Mouse (Mus musculus): ENCODE measurements around the gene Gdpd3. TPM values are rescaled to one million over a fixed set of nuclear protein-coding genes. Genes with fewer than 3 reads are reported as not detected.
A peak's percentile ranks its signal among the peaks of the same experiment; 100 is the strongest.
"Not testable (repeated sequence)": the region's sequence is repeated elsewhere in the genome, so short reads cannot be mapped to it uniquely, and the experiment has no call there.

Gdpd3 gene
- polyA plus RNA-seq, 2 experiments from 2014 or later = 144 to 253 TPM

DNA sequence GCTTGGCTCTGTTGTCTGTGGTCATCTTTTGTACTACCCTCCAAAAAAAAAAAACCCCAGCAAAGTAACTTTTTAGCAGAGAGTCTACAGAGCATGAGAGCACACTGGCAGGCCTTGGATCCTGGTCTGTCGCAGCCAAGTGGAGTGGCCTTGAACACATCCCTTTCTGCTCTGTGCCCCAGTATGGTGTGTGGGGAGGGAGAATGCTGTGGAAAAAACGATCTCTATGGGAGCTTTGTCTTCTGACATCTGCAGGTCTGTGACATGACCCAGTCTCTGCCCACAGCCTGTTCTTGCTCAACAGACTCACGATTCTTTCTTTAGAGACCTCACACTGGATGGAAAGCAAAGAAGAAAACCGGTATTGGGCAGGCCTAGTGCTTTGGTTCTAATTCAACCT is 5.2 kb upstream of the Gdpd3 start:
- no peak for ATAC-seq

DNA sequence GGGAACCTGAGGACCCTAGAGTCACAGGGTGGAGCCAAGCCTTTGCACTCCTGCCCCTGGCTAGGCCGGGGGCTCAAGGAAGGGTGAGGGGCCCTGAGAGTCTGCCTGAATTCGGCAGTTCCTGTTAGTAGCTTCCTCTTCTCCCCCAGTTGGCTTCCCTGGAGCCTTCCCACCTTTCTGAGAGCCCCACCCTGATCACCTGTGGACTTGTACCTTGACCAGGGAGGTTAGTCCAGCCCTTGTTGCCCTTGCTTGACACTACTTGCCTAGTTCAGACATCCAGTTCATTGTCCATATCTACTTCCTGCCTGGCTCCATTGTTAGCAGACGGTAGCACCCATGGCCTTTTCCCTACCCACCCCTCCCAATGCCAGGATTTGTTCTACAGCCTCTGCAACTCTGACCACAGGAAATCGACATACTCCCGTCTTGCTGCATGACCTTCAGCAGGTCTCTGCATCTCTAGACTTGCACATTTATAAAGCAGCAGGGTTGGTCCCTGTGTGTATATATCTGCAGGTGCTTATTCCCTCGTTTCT is 4.5 kb upstream of the Gdpd3 start:
- no peak for ATAC-seq

DNA sequence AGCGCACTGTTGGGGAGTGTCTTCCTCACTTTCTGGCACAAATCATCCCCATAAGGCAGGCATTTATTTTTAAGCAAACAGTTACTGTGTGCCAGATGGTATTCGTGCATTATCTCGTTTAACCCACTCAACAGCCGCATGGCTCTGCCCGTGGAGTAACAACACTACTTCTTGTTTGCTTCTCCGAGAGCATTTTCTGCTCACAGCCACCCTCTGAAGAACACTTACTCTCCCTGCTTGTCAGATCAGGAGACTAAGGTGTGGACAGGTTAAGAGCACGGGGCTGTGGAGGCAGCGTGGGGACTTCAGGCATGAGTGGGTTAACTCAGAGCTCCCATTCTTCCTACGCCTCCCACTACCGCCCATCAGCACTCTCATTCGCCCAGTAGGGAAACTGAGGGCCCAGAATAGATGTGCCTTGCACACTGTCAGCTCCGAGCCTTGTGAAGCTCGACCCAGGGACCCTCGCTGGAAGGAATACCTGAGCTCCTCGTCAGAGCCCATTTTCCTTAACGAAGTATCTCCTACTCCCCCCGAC is 3.6 kb upstream of the Gdpd3 start:
- no peak for ATAC-seq

DNA sequence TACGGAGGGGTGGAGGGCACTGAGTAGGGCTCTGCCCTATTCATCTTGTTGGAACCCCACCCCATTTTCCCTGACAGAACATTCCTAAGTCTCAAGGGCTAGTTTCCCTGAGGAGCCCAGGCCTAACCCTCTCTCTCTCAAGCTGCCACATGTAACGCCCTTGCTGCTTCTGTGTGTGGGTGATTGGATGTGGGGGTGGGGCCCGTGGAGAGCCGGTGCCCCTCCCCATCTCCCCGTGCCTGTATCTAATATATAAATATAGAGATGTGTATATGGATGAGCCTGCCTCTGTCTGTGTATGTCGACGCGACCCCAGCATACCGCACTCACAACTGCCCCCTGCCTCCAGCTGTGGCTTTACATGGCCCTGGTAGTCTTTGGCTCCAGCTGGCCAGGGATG is 594 bp upstream of the Gdpd3 start:
- no peak for ATAC-seq

DNA sequence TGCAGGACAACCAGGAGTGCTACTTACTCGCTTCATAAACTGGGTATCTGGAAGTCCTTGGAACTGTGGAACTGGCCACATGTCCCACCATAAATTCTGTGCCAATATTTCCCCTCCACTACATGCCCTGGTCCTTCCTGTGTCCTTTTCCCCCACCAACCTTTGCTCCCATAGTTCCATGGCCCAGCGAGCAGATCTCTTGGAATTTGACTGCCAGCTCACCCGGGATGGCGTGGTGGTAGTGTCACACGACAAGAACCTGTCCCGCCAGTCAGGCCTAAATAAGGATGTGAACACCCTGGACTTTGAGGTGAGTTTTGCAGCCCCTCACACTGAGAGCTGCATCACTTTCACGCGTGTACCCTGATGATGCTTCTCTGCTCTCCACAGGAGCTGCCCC is 867 bp downstream of the Gdpd3 start:
- no peak for ATAC-seq

DNA sequence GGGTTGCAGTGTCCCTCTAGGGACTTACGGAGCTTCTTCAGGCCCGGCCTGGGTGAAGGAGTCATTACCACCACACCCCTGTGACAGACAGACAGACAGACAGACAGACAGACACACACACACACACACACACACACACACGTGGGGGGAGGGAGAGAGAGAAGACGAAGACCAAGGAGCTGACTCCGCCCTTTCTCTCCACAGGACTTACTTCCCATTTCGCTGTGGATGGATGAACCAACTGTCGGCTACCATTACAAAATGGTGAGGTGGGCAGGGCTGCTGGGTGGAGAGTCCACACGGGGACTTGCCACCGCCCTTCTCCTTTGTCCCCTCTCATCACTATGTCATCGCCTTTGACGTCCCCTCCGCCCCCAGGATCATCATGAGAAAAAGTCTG is 4.7 kb downstream of the Gdpd3 start:
- ATAC-seq = no peak

DNA sequence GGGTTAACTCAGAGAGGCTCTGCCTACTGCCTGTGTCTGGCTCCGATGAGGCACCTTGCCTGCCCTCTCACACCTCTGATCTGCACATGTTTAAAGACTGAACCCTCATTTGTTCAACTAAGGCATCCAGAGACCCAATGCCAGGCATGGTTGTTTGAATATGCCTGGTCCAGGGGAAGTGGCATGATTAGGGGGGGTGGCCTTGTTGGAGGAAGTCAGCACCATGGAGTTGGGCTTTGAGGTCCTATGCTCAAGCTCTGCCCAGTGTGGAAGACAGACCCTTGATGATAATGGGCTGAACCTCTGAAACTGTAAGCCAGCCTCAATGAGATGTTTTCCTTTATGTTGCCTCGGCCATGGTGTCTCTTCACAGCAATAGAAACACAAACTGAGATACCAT is 7.2 kb downstream of the Gdpd3 start:
- no peak for ATAC-seq

DNA sequence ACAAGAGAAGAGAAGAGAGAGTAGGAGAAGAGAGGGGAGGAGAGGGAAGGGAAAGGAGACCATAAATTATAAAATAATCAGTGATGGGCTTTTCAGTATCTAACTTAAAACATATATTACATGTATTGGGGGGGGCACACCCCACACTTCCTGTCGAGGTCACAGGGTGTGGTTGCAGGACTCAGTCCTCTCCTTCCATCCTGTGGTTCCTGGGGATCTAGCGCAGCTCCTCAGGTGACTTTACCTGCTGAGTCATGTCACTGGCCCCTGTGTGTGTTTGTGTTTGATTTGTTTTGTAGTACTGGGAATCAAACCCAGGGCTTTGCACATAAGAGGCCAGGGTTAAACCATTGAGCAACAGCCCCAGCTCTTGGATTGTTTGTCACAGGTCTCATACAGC is 8.3 kb downstream of the Gdpd3 start:
- peak; percentile 38 for ATAC-seq

DNA sequence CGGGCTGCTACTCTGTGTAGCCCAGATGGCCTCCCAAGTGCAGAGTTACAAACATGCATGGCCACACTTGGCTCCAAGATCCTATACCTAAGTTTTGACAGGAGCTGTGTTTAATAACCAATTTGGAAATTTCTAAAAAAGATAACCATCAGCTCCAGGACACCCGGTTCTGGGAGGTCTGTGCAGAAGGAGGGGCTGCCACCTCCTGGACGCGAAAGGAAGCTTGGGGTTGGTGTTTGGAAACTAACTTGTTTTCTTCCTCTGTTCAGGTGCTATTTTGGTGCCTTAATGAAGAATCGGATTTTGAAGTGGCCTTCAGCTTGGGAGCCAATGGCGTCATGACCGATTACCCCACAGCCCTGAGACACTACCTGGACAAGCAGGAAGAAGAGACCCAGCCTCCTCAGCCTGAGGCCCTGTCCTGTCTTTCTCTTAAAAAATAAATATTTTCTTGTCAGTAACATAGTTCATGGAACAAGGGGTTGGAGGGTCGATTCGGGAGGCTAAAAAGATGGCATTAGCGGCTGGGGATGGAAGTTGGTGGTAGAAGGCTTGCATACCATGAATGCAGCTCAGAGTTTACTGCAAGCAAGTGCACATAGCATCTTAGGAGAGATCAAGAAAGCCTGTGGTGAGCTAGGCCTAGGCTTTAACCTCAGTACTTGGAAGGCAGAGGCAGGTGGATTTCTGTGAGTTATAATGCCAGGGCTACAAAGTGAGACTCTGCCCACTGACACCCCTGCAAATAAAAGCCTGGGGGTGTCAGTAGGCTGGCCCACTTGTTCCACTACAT is 9.2 kb downstream of the Gdpd3 start:
- no peak for ATAC-seq

DNA sequence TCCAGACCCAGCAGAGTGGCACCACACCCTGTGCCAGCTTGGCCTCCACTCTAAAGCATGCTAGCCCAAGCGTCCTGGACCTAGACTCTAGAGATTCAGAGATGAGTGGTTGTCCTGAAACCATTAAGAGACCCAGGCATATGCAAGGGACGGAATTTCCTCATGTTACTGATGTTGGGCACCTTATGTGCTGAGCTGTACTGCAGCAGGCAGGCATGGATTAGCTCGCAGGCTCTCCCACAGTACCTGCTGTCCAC is 9.8 kb downstream of the Gdpd3 start:
- ATAC-seq = no peak

DNA sequence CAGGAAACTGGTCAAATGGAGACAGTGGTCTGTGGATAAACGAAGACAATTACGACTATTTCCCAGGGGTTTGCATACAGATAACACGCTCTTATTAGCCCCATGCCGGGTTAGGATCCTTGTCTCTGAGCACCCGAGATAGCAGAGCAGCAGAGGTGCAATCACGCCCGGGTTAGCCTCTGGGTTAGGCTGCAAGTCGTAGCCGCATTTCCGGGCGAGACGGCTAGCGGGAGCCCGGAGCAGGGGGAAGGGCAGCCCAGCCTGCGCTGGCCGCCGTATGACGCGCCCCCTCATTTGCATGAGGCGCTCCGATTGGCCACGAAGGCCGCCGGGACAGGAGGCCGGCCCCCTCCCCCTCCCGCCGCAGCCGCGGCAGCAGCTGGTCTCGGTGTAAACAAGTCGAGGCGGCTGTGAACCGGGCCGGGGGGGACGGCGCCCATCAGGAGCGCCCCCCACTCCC is 10.5 kb downstream of the Gdpd3 start, which contains the start of gene Ypel3:
TSS of gene Ypel3 (plus strand) at position 358 of the 460 bp plus-strand sequence.
- peak; percentile 89 for ATAC-seq

DNA sequence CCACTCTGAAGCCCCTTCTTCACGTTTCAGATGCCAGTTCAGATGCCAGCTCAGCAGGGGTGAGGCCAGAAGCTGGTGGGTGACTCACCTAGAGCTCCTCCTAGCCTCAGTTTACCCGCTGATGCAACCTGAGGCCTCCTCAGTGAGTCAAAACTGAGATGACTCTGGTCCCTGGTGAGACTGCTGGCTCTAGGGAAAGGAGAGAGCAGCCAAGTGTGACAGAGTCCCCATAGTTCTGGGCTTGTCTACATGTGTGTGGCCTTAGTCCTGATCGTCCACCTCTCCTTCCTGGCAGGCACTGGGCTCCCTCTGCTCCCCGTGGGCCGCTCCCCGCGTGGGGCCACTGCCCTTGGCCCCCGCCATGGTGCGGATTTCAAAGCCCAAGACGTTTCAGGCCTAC is 11.3 kb downstream of the Gdpd3 start:
- ATAC-seq = no peak

DNA sequence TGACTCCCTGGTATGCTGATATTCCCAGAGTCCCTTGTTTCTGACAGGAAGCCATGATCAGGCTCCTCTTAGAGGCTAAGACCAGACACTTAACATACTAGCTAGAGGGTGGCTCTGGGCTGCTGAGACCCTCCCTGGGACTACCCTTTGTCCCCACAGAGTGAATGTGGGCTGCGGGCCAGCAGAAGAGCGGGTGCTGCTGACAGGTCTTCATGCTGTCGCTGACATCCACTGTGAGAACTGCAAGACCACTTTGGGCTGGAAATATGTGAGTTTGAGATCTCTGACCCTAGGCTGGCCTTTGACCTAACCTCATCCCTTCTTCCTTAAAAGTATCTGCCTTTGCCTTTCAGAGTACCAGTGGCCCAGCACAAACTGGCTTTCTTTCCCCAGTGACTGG is 12.0 kb downstream of the Gdpd3 start:
- no peak for ATAC-seq

DNA sequence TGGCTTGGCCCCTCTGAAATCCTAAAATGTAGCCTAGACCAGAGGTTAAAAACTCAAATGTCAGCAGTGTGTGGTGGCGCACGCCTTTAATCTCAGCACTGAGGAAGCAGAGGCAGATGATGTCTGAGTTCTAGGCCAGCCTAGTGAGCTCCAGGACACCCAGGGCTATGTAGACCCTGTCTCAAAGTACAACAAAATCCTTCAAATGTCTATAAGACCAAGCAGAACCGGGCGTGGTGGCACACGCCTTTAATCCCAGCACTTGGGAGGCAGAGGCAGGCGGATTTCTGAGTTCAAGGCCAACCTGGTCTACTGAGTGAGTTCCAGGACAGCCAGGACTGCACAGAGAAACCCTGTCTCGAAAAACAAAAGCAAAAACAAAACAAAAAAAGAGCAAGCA is 13.0 kb downstream of the Gdpd3 start:
- not testable (repeated sequence) for ATAC-seq

DNA sequence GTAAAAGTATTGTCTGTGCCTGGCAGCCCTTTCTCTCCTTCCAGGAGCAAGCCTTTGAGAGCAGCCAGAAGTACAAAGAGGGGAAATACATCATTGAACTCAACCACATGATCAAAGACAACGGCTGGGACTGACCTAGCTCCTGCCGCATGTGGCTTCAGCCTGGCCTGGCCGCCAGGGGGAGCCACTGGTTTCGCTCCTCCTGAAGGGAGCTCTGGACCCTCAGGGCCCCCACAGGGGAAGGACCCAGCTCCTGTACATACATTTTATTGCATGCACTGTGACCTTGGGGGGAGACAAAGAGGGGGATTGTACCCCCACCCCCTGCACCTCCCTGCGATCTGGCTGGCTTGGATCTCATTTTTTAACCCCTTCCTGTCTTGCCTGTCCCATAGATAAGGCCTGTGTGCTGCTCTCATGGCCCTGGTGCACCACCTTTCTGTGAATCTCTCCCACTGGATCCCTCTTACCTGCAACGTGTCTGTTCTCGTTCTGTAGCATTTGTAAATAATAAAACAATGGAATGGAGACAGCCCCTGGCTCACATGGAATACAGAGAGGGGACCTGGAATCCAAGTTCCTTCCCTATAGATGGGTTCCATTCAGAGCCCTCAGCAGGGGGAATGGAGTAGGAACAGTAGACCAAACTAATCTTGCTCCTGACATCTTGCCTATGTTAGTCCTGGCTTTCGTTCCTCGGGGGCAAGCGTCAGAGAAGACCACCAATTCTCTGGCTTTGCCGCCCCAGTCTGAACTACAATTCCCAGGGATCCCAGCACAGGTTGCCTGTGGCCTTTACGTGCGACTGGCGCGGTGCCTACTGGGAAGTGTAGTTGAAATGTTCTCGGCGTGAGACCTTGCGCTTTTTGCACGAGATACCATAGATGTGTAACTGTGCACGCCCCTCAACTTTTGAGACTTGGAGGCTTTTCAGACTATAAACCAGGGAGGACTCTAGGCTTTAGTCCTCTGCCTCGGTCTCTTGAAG is 14.1 kb downstream of the Gdpd3 start:
- ATAC-seq = peak; percentile 28

DNA sequence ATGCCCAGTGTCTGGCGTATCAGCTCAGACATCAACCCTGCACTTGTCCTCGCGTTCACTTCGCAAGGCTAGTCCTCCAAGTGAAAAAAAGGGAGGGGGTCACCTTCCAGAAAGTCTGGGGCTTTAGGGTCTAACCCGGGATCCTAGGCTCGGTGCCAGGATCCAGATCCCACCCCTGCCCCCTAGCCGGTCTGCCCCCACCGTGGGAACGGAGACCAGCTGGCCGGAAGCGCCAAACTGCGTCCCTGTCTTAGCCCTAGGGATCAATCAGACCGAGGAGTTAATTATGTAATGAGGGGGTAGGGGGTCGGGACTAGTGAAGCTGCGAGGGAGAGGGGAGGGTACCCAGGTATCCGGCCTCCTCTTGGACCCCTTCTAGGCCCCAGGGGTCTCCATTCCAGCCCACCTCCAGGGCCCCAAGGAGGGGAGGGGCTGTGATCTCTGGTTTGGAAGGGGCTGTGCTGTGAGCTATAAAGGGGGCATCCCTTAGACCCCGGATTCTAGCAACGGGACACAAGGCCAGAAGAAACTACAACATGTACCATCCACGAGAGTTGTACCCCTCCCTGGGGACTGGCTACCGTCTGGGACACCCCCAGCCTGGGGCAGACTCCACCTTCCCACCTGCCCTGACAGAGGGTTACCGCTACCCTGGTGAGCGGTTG is 15.0 kb downstream of the Gdpd3 start, which contains the start of gene Tbx6:
TSS of gene Tbx6 (plus strand) at position 513 of the 665 bp plus-strand sequence.
- no peak for ATAC-seq

DNA sequence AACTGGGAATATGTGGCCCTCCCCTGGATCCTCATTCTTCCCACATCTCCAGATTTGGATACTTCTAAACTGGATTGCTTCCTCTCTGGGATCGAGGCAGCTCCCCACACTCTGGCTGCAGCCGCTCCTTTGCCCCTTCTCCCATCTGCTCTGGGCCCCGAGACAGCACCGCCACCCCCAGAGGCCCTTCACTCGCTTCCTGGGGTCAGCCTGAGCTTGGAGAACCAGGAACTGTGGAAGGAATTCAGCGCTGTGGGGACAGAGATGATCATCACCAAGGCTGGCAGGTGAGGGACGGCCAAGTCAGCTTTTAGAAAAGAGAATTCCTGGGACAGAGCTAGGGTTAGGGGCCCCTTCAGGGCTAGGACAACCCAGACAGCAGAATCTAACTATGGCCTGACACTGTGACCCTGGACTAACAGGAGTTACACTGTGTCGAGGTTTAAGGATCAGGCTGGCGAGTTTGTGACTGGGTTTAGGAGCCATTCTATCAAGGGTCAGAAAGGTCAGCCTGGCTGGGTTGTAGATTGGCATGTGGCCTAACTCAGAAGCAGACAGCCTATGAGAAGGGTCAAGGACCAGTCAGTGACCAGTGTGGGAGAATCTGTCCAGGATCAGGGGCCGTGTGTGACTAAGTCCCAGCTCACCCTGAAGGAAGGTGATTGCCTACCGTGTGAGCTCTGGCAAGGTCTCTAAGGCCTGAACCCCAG is 15.7 kb downstream of the Gdpd3 start:
- ATAC-seq = no peak

DNA sequence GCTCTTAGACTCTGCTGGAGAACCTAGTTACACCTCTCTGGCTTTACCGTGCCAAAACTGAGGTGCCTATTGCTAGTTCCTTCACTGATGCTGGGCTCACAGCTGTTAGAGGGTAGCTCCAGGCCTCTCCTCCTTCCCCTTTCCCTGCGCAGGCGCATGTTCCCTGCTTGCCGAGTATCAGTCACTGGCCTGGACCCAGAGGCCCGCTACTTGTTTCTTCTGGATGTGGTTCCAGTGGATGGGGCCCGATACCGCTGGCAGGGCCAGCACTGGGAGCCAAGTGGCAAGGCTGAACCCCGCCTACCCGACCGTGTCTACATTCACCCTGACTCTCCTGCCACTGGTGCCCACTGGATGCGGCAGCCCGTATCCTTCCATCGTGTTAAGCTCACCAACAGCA is 16.6 kb downstream of the Gdpd3 start:
- no peak for ATAC-seq

DNA sequence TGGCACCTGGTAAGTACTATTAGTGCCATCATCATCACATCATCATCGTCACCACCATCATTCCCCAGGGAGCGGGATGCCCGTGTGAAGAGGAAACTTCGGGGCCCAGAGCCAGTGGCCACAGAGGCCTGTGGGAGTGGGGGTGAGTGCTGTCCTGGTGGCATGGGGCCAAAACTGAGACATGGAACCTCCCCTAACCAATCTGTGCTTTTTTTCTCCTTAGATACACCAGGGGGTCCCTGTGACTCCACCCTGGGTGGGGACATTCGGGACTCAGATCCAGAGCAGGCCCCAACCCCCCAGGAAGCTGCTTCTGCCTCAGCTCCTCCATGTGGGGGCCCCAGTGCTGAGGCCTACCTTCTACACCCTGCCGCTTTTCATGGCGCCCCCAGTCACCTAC is 18.3 kb downstream of the Gdpd3 start:
- no peak for ATAC-seq

DNA sequence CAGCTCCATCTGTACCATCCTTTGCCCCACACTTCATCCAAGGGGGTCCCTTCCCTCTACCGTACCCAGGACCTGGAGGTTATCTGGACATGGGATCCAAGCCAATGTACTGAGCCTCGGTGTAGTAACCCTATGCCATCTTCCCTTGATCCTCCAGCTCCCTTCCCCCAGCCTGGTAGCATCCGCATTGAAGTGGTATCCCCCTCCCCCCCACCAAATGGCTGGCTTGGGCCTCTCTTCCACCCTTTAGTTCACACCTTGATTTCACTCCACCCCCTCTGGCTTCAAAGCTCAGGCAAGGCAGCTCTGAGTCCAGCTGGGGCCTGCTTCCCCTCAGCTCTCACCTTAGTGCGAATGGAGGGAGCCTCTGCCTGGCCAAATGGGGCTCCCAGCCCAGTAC is 18.9 kb downstream of the Gdpd3 start:
- ATAC-seq = no peak

DNA sequence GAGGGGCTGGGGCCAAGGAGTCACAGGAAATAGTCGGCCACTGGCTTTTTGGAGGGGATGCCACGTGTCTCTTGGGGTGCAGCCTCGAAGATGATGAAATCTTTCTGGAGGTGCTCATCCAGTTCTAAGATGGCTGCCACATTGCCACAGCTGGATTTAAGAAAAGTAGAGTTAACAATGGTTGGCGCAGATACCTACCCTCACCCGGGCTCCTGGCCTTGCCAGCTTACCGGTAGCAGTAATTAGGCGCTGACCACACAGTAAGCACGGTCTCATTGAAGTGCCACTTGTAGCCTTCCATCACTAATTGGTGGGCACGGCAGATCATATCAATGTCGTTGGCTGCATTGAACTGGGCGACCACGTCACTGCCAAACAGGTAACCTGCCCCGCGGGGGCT is 20.0 kb downstream of the Gdpd3 start:
- ATAC-seq = no peak

DNA sequence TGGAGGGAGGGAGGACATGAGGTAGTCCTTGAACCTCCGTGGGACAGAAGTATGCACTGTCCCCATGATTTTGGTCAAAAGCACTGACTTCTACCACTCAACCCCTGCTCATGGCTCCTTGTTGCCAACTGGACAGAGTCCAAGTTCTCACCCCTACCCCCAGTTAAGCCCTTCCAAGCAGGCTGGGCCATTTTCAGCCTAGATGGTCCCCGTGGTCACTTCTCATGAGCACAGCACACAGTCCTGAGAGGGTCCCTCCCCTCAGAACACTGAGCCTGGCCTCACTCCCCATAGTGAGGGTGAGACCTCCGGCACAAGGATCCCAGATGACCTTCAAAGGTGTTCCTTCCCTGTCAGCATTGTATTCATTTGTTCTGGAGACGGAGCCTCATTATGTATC is 23.0 kb downstream of the Gdpd3 start:
- ATAC-seq = no peak

Measured in activated CD4-positive, CD25-positive, alpha-beta regulatory T cell, adult 4 months (primary cell).